Mouse (Mus musculus): ENCODE measurements at regions not wholly inside any gene's neighbourhood (a gene's known extent, or its start where the extent isn't known, plus 50 kb on each side); places are given as distances from the start of the nearest gene placed in this dataset.
A peak's percentile ranks its signal among the peaks of the same experiment; 100 is the strongest.

DNA sequence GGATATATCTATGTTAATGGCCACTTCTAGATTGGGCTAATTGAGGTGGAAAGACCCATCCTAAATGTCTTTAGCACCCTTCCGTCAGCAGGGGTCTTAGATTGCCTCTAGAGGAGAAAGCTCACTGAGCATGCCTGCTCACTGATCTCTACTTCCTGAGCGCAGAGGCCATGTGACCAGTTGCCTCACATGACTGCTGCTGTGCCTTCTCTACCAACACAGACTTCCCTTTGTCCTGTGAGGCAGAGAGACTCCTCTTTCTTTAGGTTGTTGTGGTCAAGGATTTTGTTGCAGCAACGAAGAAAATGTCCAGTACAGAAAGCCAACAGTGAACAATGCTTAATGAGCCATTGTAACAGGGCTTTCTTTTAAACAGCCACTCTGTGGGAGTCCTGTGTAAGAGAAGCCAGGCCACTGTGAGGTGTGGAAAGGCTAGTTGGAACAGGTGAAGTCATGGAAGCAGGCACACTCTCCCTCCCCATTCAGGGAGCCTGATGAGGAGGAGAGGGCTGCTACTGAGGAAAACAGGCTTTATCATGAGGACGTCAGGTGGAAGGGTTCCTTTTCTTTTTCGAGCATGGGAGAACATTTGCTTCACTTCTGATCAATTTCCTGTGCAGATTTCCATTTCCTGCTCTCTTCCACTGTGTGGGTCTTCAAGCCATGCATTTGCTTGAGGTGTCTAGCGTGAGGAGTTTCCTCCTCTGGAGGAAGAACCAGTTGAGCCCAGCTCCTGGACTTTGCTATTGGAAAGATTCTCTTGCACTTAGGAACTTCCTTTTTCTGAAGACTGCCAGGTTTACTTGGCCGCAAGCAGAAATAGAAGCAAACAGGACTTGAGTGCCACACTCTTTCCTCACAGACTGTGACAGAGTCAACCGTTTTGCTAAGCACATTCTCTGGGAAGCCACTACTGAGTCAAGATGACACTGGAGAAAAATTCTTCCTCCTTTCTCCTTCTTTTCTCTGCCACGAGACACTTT, 290.7 kb upstream of the Adgrl2 start:
- WGBS, result 85% methylated on average over 9 of the region's 9 CpGs

GRCm38 (mm10) chr3:149279338-149279737, 289.0 kb upstream of the Adgrl2 start:
- no peak overlapping the region for H3K9ac ChIP-seq (ENCODE audit: low read depth, low read length)
- WGBS, result 85% methylated on average over 6 of the region's 6 CpGs

More for the DNA sequence above, 290.7 kb upstream of the Adgrl2 start:
- DNase-seq (ENCODE audit: low spot score) (no peak), ATAC-seq (ENCODE audit: low read depth) (no peak)
- Histone ChIP-seq H3K36me3 (ENCODE audit: control insufficient read depth, insufficient read depth, low read length) (no peaks in the 10 kb centered on the region), H3K27me3 (replicated peaks; ENCODE audit: control insufficient read depth, insufficient read depth, low read length) (no peaks in the 10 kb centered on the region), H3K4me1 (ENCODE audit: control insufficient read depth, insufficient read depth, low read length) (no peaks in the 10 kb centered on the region), H3K27ac (replicated peaks; ENCODE audit: low read depth, low read length) (no peak overlapping the region), H3K9me3 (ENCODE audit: control insufficient read depth, low read length) (no peaks in the 10 kb centered on the region), H3K9ac (ENCODE audit: low read depth, low read length) (no peak overlapping the region), H3K4me2 (ENCODE audit: low read depth, low read length) (no peak overlapping the region), H3K4me3 (ENCODE audit: low read depth, low read length) (no peak overlapping the region)

DNA sequence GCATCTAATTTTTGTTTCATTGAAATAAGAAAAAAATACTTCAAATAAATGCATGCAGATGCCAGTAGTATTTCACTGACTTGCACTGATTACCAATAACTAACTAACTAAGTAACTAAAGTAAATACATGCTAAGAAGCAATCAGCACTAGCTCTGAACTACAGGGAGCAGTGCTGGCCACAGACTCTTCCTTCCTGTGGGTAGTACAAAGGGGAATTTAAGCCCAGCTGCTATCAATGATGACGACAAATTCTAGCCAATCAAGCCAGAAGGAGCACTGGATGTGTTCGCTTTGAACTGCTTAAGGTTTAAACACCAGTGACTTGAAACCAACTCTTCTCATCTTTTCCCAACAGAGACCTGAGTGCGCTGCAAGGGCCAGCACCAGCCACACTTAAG, 287.5 kb upstream of the Adgrl2 start:
- H3K4me3 ChIP-seq (ENCODE audit: low read depth, low read length), result no peak overlapping the region
- no peaks in the 10 kb centered on the region for H3K9me3 ChIP-seq (ENCODE audit: control insufficient read depth, low read length)
- no peaks in the 10 kb centered on the region for H3K36me3 ChIP-seq (ENCODE audit: control insufficient read depth, insufficient read depth, low read length)
- peaks cover 6% of the 10 kb centered on the region; the same call in 1 of the 2 replicates for H3K4me1 ChIP-seq (ENCODE audit: control insufficient read depth, insufficient read depth, low read length)
- no peak overlapping the region for H3K27ac ChIP-seq (replicated peaks; ENCODE audit: low read depth, low read length)
- DNase-seq (ENCODE audit: low spot score) (no peak), ATAC-seq (ENCODE audit: low read depth) (no peak)
- no peaks in the 10 kb centered on the region for H3K27me3 ChIP-seq (replicated peaks; ENCODE audit: control insufficient read depth, insufficient read depth, low read length)
- no peak overlapping the region for H3K9ac ChIP-seq (ENCODE audit: low read depth, low read length)
- WGBS, result 75% methylated on average over 3 of the region's 3 CpGs
- no peak overlapping the region for H3K4me2 ChIP-seq (ENCODE audit: low read depth, low read length)

More at GRCm38 (mm10) chr3:149279338-149279737, 289.0 kb upstream of the Adgrl2 start:
- no peaks in the 10 kb centered on the region for H3K9me3 ChIP-seq (ENCODE audit: control insufficient read depth, low read length)
- H3K27me3 ChIP-seq (replicated peaks; ENCODE audit: control insufficient read depth, insufficient read depth, low read length), result no peaks in the 10 kb centered on the region
- no peak overlapping the region for H3K27ac ChIP-seq (replicated peaks; ENCODE audit: low read depth, low read length)
- H3K36me3 ChIP-seq (ENCODE audit: control insufficient read depth, insufficient read depth, low read length), result no peaks in the 10 kb centered on the region
- H3K4me1 ChIP-seq (ENCODE audit: control insufficient read depth, insufficient read depth, low read length), result peaks cover 5% of the 10 kb centered on the region; the same call in 1 of the 2 replicates
- no peak overlapping the region for H3K4me2 ChIP-seq (ENCODE audit: low read depth, low read length)
- H3K4me3 ChIP-seq (ENCODE audit: low read depth, low read length), result no peak overlapping the region
- DNase-seq (ENCODE audit: low spot score), result no peak
- no peak for ATAC-seq (ENCODE audit: low read depth)

- no peaks in the 10 kb centered on the region for H3K36me3 ChIP-seq (ENCODE audit: control insufficient read depth, insufficient read depth, low read length)
- no peak for ATAC-seq (ENCODE audit: low read depth)
- H3K4me2 ChIP-seq (ENCODE audit: low read depth, low read length), result no peak overlapping the region
- 69% methylated on average over 6 of the region's 6 CpGs for WGBS
- H3K9ac ChIP-seq (ENCODE audit: low read depth, low read length), result no peak overlapping the region
- DNase-seq (ENCODE audit: low spot score), result no peak
- H3K4me3 ChIP-seq (ENCODE audit: low read depth, low read length), result no peak overlapping the region
- H3K27me3 ChIP-seq (replicated peaks; ENCODE audit: control insufficient read depth, insufficient read depth, low read length), result no peaks in the 10 kb centered on the region
- H3K9me3 ChIP-seq (ENCODE audit: control insufficient read depth, low read length), result no peaks in the 10 kb centered on the region
- H3K27ac ChIP-seq (replicated peaks; ENCODE audit: low read depth, low read length), result no peak overlapping the region
- peaks cover 6% of the 10 kb centered on the region; the same call in 1 of the 2 replicates for H3K4me1 ChIP-seq (ENCODE audit: control insufficient read depth, insufficient read depth, low read length)
These were observed 285.2 kb upstream of the Adgrl2 start for GRCm38 (mm10) chr3:149275478-149276132.

GRCm38 (mm10) chr3:149274987-149275386, 284.6 kb upstream of the Adgrl2 start:
- Histone ChIP-seq H3K9me3 (ENCODE audit: control insufficient read depth, low read length) (no peaks in the 10 kb centered on the region), H3K4me2 (ENCODE audit: low read depth, low read length) (peak overlapping the region; percentile 45)
- 69% methylated on average over 5 of the region's 5 CpGs for WGBS

GRCm38 (mm10) chr3:149273993-149274692, 283.8 kb upstream of the Adgrl2 start:
- H3K9me3 ChIP-seq (ENCODE audit: control insufficient read depth, low read length), result no peaks in the 10 kb centered on the region
- no peak overlapping the region for H3K4me3 ChIP-seq (ENCODE audit: low read depth, low read length)
- H3K4me2 ChIP-seq (ENCODE audit: low read depth, low read length), result peak overlapping the region; percentile 45
- DNase-seq (ENCODE audit: low spot score) (peak; percentile 21), ATAC-seq (ENCODE audit: low read depth) (no peak)
- H3K36me3 ChIP-seq (ENCODE audit: control insufficient read depth, insufficient read depth, low read length), result no peaks in the 10 kb centered on the region
- H3K9ac ChIP-seq (ENCODE audit: low read depth, low read length), result peak overlapping the region; percentile 30; the same call in 1 of the 2 replicates
- H3K4me1 ChIP-seq (ENCODE audit: control insufficient read depth, insufficient read depth, low read length), result peaks cover 6% of the 10 kb centered on the region; the same call in 1 of the 2 replicates
- no peak overlapping the region for H3K27ac ChIP-seq (replicated peaks; ENCODE audit: low read depth, low read length)
- 48% methylated on average over 12 of the region's 12 CpGs for WGBS
- H3K27me3 ChIP-seq (replicated peaks; ENCODE audit: control insufficient read depth, insufficient read depth, low read length), result no peaks in the 10 kb centered on the region

More at GRCm38 (mm10) chr3:149274987-149275386, 284.6 kb upstream of the Adgrl2 start:
- H3K4me3 ChIP-seq (ENCODE audit: low read depth, low read length), result no peak overlapping the region; the same call in 1 of the 2 replicates
- DNase-seq (ENCODE audit: low spot score), result no peak
- H3K9ac ChIP-seq (ENCODE audit: low read depth, low read length), result peak overlapping the region; percentile 30; the same call in 1 of the 2 replicates
- H3K36me3 ChIP-seq (ENCODE audit: control insufficient read depth, insufficient read depth, low read length), result no peaks in the 10 kb centered on the region
- ATAC-seq (ENCODE audit: low read depth), result no peak
- no peaks in the 10 kb centered on the region for H3K27me3 ChIP-seq (replicated peaks; ENCODE audit: control insufficient read depth, insufficient read depth, low read length)
- H3K27ac ChIP-seq (replicated peaks; ENCODE audit: low read depth, low read length), result no peak overlapping the region
- H3K4me1 ChIP-seq (ENCODE audit: control insufficient read depth, insufficient read depth, low read length), result peaks cover 6% of the 10 kb centered on the region; the same call in 1 of the 2 replicates

DNA sequence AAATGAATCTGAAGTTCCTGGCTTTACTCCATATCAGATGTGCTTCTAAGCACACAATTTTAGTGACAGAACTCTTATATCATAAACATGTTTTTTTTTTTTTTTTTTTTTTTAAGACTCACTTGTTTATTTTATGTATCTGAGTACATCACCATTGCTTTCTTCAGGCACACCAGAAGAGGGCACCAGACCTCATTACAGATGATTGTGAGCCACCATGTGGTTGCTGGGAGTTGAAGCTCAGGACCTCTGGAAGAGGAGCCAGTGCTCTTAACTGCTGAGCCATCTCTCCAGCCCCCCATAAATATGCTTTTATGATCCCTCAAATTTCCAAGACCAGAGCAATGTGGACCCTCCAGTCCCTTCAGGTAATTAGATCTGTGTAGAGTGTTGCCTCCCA, 280.1 kb upstream of the Adgrl2 start:
- ATAC-seq (ENCODE audit: low read depth), result no peak
- H3K4me2 ChIP-seq (ENCODE audit: low read depth, low read length), result no peak overlapping the region

GRCm38 (mm10) chr3:149262332-149262970, 272.1 kb upstream of the Adgrl2 start:
- Histone ChIP-seq H3K4me3 (ENCODE audit: low read depth, low read length) (no peak overlapping the region), H3K4me2 (ENCODE audit: low read depth, low read length) (no peak overlapping the region), H3K36me3 (ENCODE audit: control insufficient read depth, insufficient read depth, low read length) (no peaks in the 10 kb centered on the region), H3K9ac (ENCODE audit: low read depth, low read length) (no peak overlapping the region), H3K9me3 (ENCODE audit: control insufficient read depth, low read length) (no peaks in the 10 kb centered on the region), H3K27me3 (replicated peaks; ENCODE audit: control insufficient read depth, insufficient read depth, low read length) (no peaks in the 10 kb centered on the region), H3K27ac (replicated peaks; ENCODE audit: low read depth, low read length) (no peak overlapping the region), H3K4me1 (ENCODE audit: control insufficient read depth, insufficient read depth, low read length) (0 out of 2 replicates have a peak, but pooled peaks cover under 1% of the 10 kb centered on the region)
- ATAC-seq (ENCODE audit: low read depth) (no peak), DNase-seq (ENCODE audit: low spot score) (no peak)
- WGBS, result 75% methylated on average over 3 of the region's 3 CpGs

More for the DNA sequence above, 280.1 kb upstream of the Adgrl2 start:
- no peak overlapping the region for H3K27ac ChIP-seq (replicated peaks; ENCODE audit: low read depth, low read length)
- H3K9me3 ChIP-seq (ENCODE audit: control insufficient read depth, low read length), result no peaks in the 10 kb centered on the region
- peaks cover 6% of the 10 kb centered on the region; the same call in 1 of the 2 replicates for H3K4me1 ChIP-seq (ENCODE audit: control insufficient read depth, insufficient read depth, low read length)
- DNase-seq (ENCODE audit: low spot score), result no peak
- H3K36me3 ChIP-seq (ENCODE audit: control insufficient read depth, insufficient read depth, low read length), result no peaks in the 10 kb centered on the region
- H3K9ac ChIP-seq (ENCODE audit: low read depth, low read length), result no peak overlapping the region
- no peak overlapping the region for H3K4me3 ChIP-seq (ENCODE audit: low read depth, low read length)
- no peaks in the 10 kb centered on the region for H3K27me3 ChIP-seq (replicated peaks; ENCODE audit: control insufficient read depth, insufficient read depth, low read length)
